Mouse (Mus musculus) forebrain, embryonic 15.5 days (tissue): ENCODE results near the gene Clip3. TPM values are rescaled to one million over a fixed set of nuclear protein-coding genes. Genes with fewer than 3 reads are reported as not detected.

ENCODE experiments used
- ATAC-seq: fragments of 200-750 bp; cut with Nextera tagmentation; replicated peaks from 2 replicates; pipeline ENCODE4 v1.8.0; 2017; ENCODE audit warnings: mild to moderate bottlenecking, moderate TSS enrichment, moderate library complexity
- H3K27ac ChIP-seq: fragments of 300-500 bp; sonication (generic); replicated peaks from 2 replicates; pipeline ENCODE4 v1.5.1; 2015; ENCODE audit warnings: mild to moderate bottlenecking, inconsistent platforms
- H3K27me3 ChIP-seq: fragments of 300-500 bp; sonication (generic); 2 replicates; pipeline ENCODE4 v1.6.1; 2015; ENCODE audit warnings: inconsistent platforms
- H3K36me3 ChIP-seq: fragments of 300-500 bp; sonication (generic); 2 replicates; pipeline ENCODE4 v1.6.1; 2015; ENCODE audit warnings: mild to moderate bottlenecking, inconsistent platforms
- H3K4me1 ChIP-seq: fragments of 300-500 bp; sonication (generic); 2 replicates; pipeline ENCODE4 v1.6.1; 2015; ENCODE audit warnings: inconsistent platforms
- H3K4me2 ChIP-seq: fragments of 300-500 bp; sonication (generic); replicated peaks from 2 replicates; pipeline ENCODE4 v1.6.1; 2015; ENCODE audit warnings: mild to moderate bottlenecking, inconsistent platforms
- H3K4me3 ChIP-seq: fragments of 300-500 bp; sonication (generic); 2 replicates; pipeline ENCODE4 v1.5.1; 2015; ENCODE audit warnings: mild to moderate bottlenecking, inconsistent platforms
- H3K9ac ChIP-seq: fragments of 300-500 bp; sonication (generic); replicated peaks from 2 replicates; pipeline ENCODE4 v1.6.1; 2015; ENCODE audit warnings: mild to moderate bottlenecking, inconsistent platforms
- H3K9me3 ChIP-seq: fragments of 300-500 bp; sonication (generic); 2 replicates; pipeline ENCODE4 v1.6.1; 2016; ENCODE audit warnings: inconsistent platforms
- WGBS: fragments of 180-500 bp; shearing (Covaris S2); methylation state at CpG from one replicate; pipeline ENCODE4 v1.1.7; 2015; ENCODE audit warnings: mixed read lengths; 5-methylcytosine and 5-hydroxymethylcytosine counted together
- polyA plus RNA-seq: library from polyadenylated mRNA; unstranded; fragments of >200 nt; fragmentation: Nextera tagmentation; extraction: Ambion mirVana; gene quantifications from 2 replicates; pipeline ENCODE4 v1.2.1, GENCODE M21; 2015

Gene Clip3
- 117 and 120 TPM in 2 replicates for polyA plus RNA-seq

GRCm38 (mm10) chr7:30291215-30292131 is at the start of gene Clip3:
Clip3 (plus strand) TSS chr7:30291728.
- Histone ChIP-seq H3K4me1 (peaks cover 36% of the 10 kb centered on the region), H3K4me2 (peak within 1 kb of the TSS; percentile 84), H3K9me3 (no peaks in the 10 kb centered on the region), H3K4me3 (peak within 1 kb of the TSS; percentile 71), H3K36me3 (peaks cover 18% of the 10 kb centered on the region), H3K27ac (peak within 1 kb of the TSS; percentile 94), H3K27me3 (no peaks in the 10 kb centered on the region), H3K9ac (peak within 1 kb of the TSS; percentile 91)
- ATAC-seq: peak; percentile 89
- 6% methylated on average over 35 of the region's 35 CpGs for WGBS

- Histone ChIP-seq H3K9me3 (no peaks in the 10 kb centered on the region), H3K27me3 (no peaks in the 10 kb centered on the region), H3K9ac (no peak overlapping the region), H3K4me2 (no peak overlapping the region), H3K4me3 (no peak overlapping the region), H3K36me3 (peaks cover 6% of the 10 kb centered on the region; the same call in 1 of the 2 replicates), H3K27ac (no peak overlapping the region), H3K4me1 (no peaks in the 10 kb centered on the region)
- no peak for ATAC-seq
- 91% methylated on average over 12 of the region's 12 CpGs for WGBS
Observed at GRCm38 (mm10) chr7:30251956-30252954, 39.3 kb upstream of the Clip3 start.

- ATAC-seq: no peak
- H3K4me2 ChIP-seq: no peak overlapping the region
- 0 out of 2 replicates have a peak, but pooled peaks cover 6% of the 10 kb centered on the region for H3K36me3 ChIP-seq
- WGBS: 87% methylated on average over 2 of the region's 2 CpGs
- H3K4me1 ChIP-seq: no peaks in the 10 kb centered on the region
- no peaks in the 10 kb centered on the region for H3K9me3 ChIP-seq
- H3K27me3 ChIP-seq: no peaks in the 10 kb centered on the region
- no peak overlapping the region for H3K9ac ChIP-seq
- H3K4me3 ChIP-seq: no peak overlapping the region
- H3K27ac ChIP-seq: no peak overlapping the region
Observed at GRCm38 (mm10) chr7:30265041-30265440, 26.5 kb upstream of the Clip3 start.

- H3K36me3 ChIP-seq: 0 out of 2 replicates have a peak, but pooled peaks cover 6% of the 10 kb centered on the region
- ATAC-seq: no peak
- no peaks in the 10 kb centered on the region for H3K9me3 ChIP-seq
- 92% methylated on average over 5 of the region's 5 CpGs for WGBS
- H3K4me2 ChIP-seq: no peak overlapping the region
- H3K4me3 ChIP-seq: no peak overlapping the region
- no peak overlapping the region for H3K9ac ChIP-seq
- no peaks in the 10 kb centered on the region for H3K4me1 ChIP-seq
- H3K27me3 ChIP-seq: no peaks in the 10 kb centered on the region
- no peak overlapping the region for H3K27ac ChIP-seq
Observed at GRCm38 (mm10) chr7:30265531-30265930, 26.0 kb upstream of the Clip3 start.

- H3K4me1 ChIP-seq: no peaks in the 10 kb centered on the region
- no peak for ATAC-seq
- no peak overlapping the region for H3K4me3 ChIP-seq
- 95% methylated on average over 7 of the region's 7 CpGs for WGBS
- H3K9me3 ChIP-seq: no peaks in the 10 kb centered on the region
- H3K27me3 ChIP-seq: no peaks in the 10 kb centered on the region
- no peak overlapping the region for H3K27ac ChIP-seq
- no peak overlapping the region for H3K9ac ChIP-seq
- H3K36me3 ChIP-seq: 0 out of 2 replicates have a peak, but pooled peaks cover 6% of the 10 kb centered on the region
- H3K4me2 ChIP-seq: no peak overlapping the region
Observed at GRCm38 (mm10) chr7:30265935-30266334, 25.6 kb upstream of the Clip3 start.

- Histone ChIP-seq H3K4me2 (no peak overlapping the region), H3K36me3 (0 out of 2 replicates have a peak, but pooled peaks cover 6% of the 10 kb centered on the region), H3K9ac (no peak overlapping the region), H3K4me3 (no peak overlapping the region), H3K4me1 (no peaks in the 10 kb centered on the region), H3K27ac (no peak overlapping the region), H3K9me3 (no peaks in the 10 kb centered on the region), H3K27me3 (no peaks in the 10 kb centered on the region)
- 80% methylated on average over 3 of the region's 3 CpGs for WGBS
- ATAC-seq: no peak
Observed at GRCm38 (mm10) chr7:30266780-30267179, 24.7 kb upstream of the Clip3 start.

- Histone ChIP-seq H3K36me3 (no peaks in the 10 kb centered on the region), H3K4me1 (no peaks in the 10 kb centered on the region), H3K27me3 (no peaks in the 10 kb centered on the region), H3K4me3 (no peak overlapping the region), H3K9ac (no peak overlapping the region), H3K27ac (no peak overlapping the region), H3K9me3 (no peaks in the 10 kb centered on the region), H3K4me2 (no peak overlapping the region)
- WGBS: 93% methylated on average over 4 of the region's 4 CpGs
- no peak for ATAC-seq
Observed at GRCm38 (mm10) chr7:30269641-30270040, 21.9 kb upstream of the Clip3 start.

- H3K36me3 ChIP-seq: no peaks in the 10 kb centered on the region
- H3K27ac ChIP-seq: no peak overlapping the region
- peaks cover 7% of the 10 kb centered on the region for H3K4me1 ChIP-seq
- no peaks in the 10 kb centered on the region for H3K27me3 ChIP-seq
- 89% methylated on average over 6 of the region's 6 CpGs for WGBS
- H3K9ac ChIP-seq: no peak overlapping the region
- no peak for ATAC-seq
- no peaks in the 10 kb centered on the region for H3K9me3 ChIP-seq
- no peak overlapping the region for H3K4me3 ChIP-seq
- no peak overlapping the region for H3K4me2 ChIP-seq
Observed at GRCm38 (mm10) chr7:30274383-30274782, 17.1 kb upstream of the Clip3 start.

- Histone ChIP-seq H3K4me1 (peaks cover 18% of the 10 kb centered on the region), H3K9me3 (no peaks in the 10 kb centered on the region), H3K9ac (no peak overlapping the region), H3K27me3 (no peaks in the 10 kb centered on the region), H3K27ac (no peak overlapping the region), H3K4me2 (peak overlapping the region; percentile 81), H3K4me3 (no peak overlapping the region), H3K36me3 (no peaks in the 10 kb centered on the region)
- WGBS: 61% methylated on average over 2 of the region's 2 CpGs
- no peak for ATAC-seq
Observed at GRCm38 (mm10) chr7:30278911-30279310, 12.6 kb upstream of the Clip3 start.

- peak overlapping the region; percentile 81 for H3K4me2 ChIP-seq
- H3K9me3 ChIP-seq: no peaks in the 10 kb centered on the region
- WGBS: under 1% methylated on average over 6 of the region's 6 CpGs
- H3K27me3 ChIP-seq: no peaks in the 10 kb centered on the region
- H3K36me3 ChIP-seq: no peaks in the 10 kb centered on the region
- no peak for ATAC-seq
- peaks cover 18% of the 10 kb centered on the region for H3K4me1 ChIP-seq
- H3K27ac ChIP-seq: no peak overlapping the region
- H3K4me3 ChIP-seq: peak overlapping the region; percentile 71
- peak overlapping the region; percentile 45 for H3K9ac ChIP-seq
Observed at GRCm38 (mm10) chr7:30279536-30279935, 12.0 kb upstream of the Clip3 start.

GRCm38 (mm10) chr7:30279951-30280669 is 11.4 kb upstream of the Clip3 start, which contains the start of the genes Thap8 and Wdr62:
Thap8 (plus strand) TSS chr7:30280094.
Wdr62 (minus strand) TSS chr7:30280419.
- peak within 1 kb of the TSS; percentile 71 for H3K4me3 ChIP-seq
- H3K9ac ChIP-seq: peak within 1 kb of the TSS; percentile 70
- WGBS: under 1% methylated on average over 49 of the region's 49 CpGs
- H3K36me3 ChIP-seq: no peaks in the 10 kb centered on the region
- peak within 1 kb of the TSS; percentile 81 for H3K4me2 ChIP-seq
- ATAC-seq: peak; percentile 96
- H3K27ac ChIP-seq: peak within 1 kb of the TSS; percentile 99
- H3K4me1 ChIP-seq: peaks cover 18% of the 10 kb centered on the region
- no peaks in the 10 kb centered on the region for H3K27me3 ChIP-seq
- H3K9me3 ChIP-seq: no peaks in the 10 kb centered on the region
